Mouse (Mus musculus): ENCODE measurements at regions not wholly inside any gene's neighbourhood (a gene's known extent, or its start where the extent isn't known, plus 50 kb on each side); places are given as distances from the start of the nearest gene placed in this dataset.
"Not testable (repeated sequence)": the region's sequence is repeated elsewhere in the genome, so short reads cannot be mapped to it uniquely, and the experiment has no call there.

- H3K27me3 ChIP-seq (ENCODE audit: control insufficient read depth, insufficient read depth, low read length, poor library complexity, severe bottlenecking); DNase-seq (ENCODE audit: low read depth, low spot score); H3K36me3 ChIP-seq (ENCODE audit: control insufficient read depth, insufficient read depth, low read length, poor library complexity, severe bottlenecking): not testable (repeated sequence)
Observed at GRCm38 (mm10) chr13:3035291-3035690, 502.6 kb upstream of the Gdi2 start.

- not testable (repeated sequence) for H3K27me3 ChIP-seq (ENCODE audit: control insufficient read depth, insufficient read depth, low read length, poor library complexity, severe bottlenecking); H3K36me3 ChIP-seq (ENCODE audit: control insufficient read depth, insufficient read depth, low read length, poor library complexity, severe bottlenecking)
- peak; percentile 3 for DNase-seq (ENCODE audit: low read depth, low spot score)
Observed at GRCm38 (mm10) chr13:3037010-3037409, 500.9 kb upstream of the Gdi2 start.

- not testable (repeated sequence) for H3K27me3 ChIP-seq (ENCODE audit: control insufficient read depth, insufficient read depth, low read length, poor library complexity, severe bottlenecking); DNase-seq (ENCODE audit: low read depth, low spot score); H3K36me3 ChIP-seq (ENCODE audit: control insufficient read depth, insufficient read depth, low read length, poor library complexity, severe bottlenecking)
Observed at GRCm38 (mm10) chr13:3046381-3047105, 491.3 kb upstream of the Gdi2 start.

GRCm38 (mm10) chr13:3083480-3083879 lies 454.4 kb upstream of the Gdi2 start:
- not testable (repeated sequence) for H3K36me3 ChIP-seq (ENCODE audit: control insufficient read depth, insufficient read depth, low read length, poor library complexity, severe bottlenecking); DNase-seq (ENCODE audit: low read depth, low spot score); H3K27me3 ChIP-seq (ENCODE audit: control insufficient read depth, insufficient read depth, low read length, poor library complexity, severe bottlenecking)

GRCm38 (mm10) chr13:3089971-3090370 lies 447.9 kb upstream of the Gdi2 start:
- not testable (repeated sequence) for H3K27me3 ChIP-seq (ENCODE audit: control insufficient read depth, insufficient read depth, low read length, poor library complexity, severe bottlenecking); DNase-seq (ENCODE audit: low read depth, low spot score); H3K36me3 ChIP-seq (ENCODE audit: control insufficient read depth, insufficient read depth, low read length, poor library complexity, severe bottlenecking)

GRCm38 (mm10) chr13:3106543-3106942 lies 431.3 kb upstream of the Gdi2 start:
- not testable (repeated sequence) for H3K36me3 ChIP-seq (ENCODE audit: control insufficient read depth, insufficient read depth, low read length, poor library complexity, severe bottlenecking); DNase-seq (ENCODE audit: low read depth, low spot score); H3K27me3 ChIP-seq (ENCODE audit: control insufficient read depth, insufficient read depth, low read length, poor library complexity, severe bottlenecking)

- H3K27me3 ChIP-seq (ENCODE audit: control insufficient read depth, insufficient read depth, low read length, poor library complexity, severe bottlenecking); DNase-seq (ENCODE audit: low read depth, low spot score); H3K36me3 ChIP-seq (ENCODE audit: control insufficient read depth, insufficient read depth, low read length, poor library complexity, severe bottlenecking): not testable (repeated sequence)
Observed at GRCm38 (mm10) chr13:3128150-3128549, 409.7 kb upstream of the Gdi2 start.

- not testable (repeated sequence) for DNase-seq (ENCODE audit: low read depth, low spot score); H3K36me3 ChIP-seq (ENCODE audit: control insufficient read depth, insufficient read depth, low read length, poor library complexity, severe bottlenecking); H3K27me3 ChIP-seq (ENCODE audit: control insufficient read depth, insufficient read depth, low read length, poor library complexity, severe bottlenecking)
Observed at GRCm38 (mm10) chr13:3137281-3137680, 400.6 kb upstream of the Gdi2 start.

GRCm38 (mm10) chr13:3138698-3139097 lies 399.2 kb upstream of the Gdi2 start:
- Histone ChIP-seq H3K27me3 (ENCODE audit: control insufficient read depth, insufficient read depth, low read length, poor library complexity, severe bottlenecking) (no peaks in the 10 kb centered on the region), H3K36me3 (ENCODE audit: control insufficient read depth, insufficient read depth, low read length, poor library complexity, severe bottlenecking) (no peaks in the 10 kb centered on the region)
- no peak for DNase-seq (ENCODE audit: low read depth, low spot score)

GRCm38 (mm10) chr13:3145513-3145912 lies 392.4 kb upstream of the Gdi2 start:
- not testable (repeated sequence) for DNase-seq (ENCODE audit: low read depth, low spot score); H3K36me3 ChIP-seq (ENCODE audit: control insufficient read depth, insufficient read depth, low read length, poor library complexity, severe bottlenecking); H3K27me3 ChIP-seq (ENCODE audit: control insufficient read depth, insufficient read depth, low read length, poor library complexity, severe bottlenecking)
